Mouse (Mus musculus) brain, embryonic 14.5 days (tissue): ENCODE measurements around the gene BC029722. TPM values are rescaled to one million over a fixed set of nuclear protein-coding genes. Genes with fewer than 3 reads are reported as not detected.

Source experiments
- DNase-seq: peaks from one replicate; pipeline ENCODE4 v3.0.0-alpha.2; 2011; ENCODE audit warnings: low read depth
- CTCF ChIP-seq: fragments of 200-500 bp; IDR thresholded peaks from 2 replicates; pipeline ENCODE4 v1.5.1; 2012; ENCODE audit warnings: inconsistent platforms, mild to moderate bottlenecking, moderate library complexity, borderline replicate concordance; ENCODE audit not compliant: insufficient read depth, insufficient read length; ENCODE audit errors: extremely low read depth
- POLR2A ChIP-seq: fragments of 200-500 bp; IDR thresholded peaks from 2 replicates; pipeline ENCODE4 v1.6.1; 2012; ENCODE audit warnings: mild to moderate bottlenecking, inconsistent platforms, borderline replicate concordance; ENCODE audit not compliant: poor library complexity, insufficient read depth, insufficient read length, severe bottlenecking; ENCODE audit errors: extremely low read depth
- polyA plus RNA-seq: library from polyadenylated mRNA; depleted of rRNA; stranded (reverse); fragments of >200 nt; gene quantifications from 2 replicates; pipeline ENCODE4 v1.2.3, GENCODE M21; 2012; rRNA removed

The BC029722 gene
- polyA plus RNA-seq, 1 experiment, result 21.5 TPM

DNA sequence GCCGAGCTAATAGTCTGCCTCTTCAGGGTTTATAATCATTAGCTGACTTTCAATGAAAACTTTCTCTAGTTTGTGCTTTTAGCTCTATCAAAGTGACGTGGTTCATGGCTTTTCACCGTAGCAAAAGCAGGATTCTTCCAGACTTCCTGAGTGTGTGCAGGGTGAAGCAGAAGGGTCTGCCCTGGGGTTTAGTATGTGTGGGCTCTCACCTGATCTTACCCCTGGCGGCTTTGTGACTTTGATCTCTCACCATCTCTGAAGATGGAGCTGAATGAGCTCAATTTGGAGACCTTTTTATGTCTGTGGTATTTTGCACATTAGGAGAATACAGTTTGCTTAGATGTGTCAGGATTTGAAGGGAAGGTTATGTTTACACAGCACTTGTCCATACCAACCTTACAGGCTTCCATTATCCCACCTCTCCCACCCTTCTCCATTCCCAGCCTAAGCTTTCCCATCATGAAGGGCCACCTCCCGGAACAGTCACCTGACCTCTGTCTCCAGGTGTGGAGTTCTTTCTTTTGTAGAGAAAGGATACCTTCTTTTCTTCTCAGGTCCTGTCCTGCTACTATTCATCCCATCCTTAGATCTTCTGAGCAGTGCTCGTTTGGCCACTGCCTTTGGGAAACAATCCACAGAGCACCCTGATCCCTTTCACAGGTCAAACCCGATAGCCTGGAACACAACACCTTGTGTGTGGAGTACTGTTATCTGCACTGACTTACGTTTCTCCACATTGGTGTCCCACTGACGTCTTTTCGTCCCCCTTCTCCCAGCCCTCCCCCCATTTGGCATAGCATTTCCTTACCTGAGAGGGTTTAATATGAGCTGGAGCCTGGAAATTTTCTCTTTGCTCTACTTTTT, 42.2 kb downstream of the BC029722 start:
- DNase-seq, result no peak

DNA sequence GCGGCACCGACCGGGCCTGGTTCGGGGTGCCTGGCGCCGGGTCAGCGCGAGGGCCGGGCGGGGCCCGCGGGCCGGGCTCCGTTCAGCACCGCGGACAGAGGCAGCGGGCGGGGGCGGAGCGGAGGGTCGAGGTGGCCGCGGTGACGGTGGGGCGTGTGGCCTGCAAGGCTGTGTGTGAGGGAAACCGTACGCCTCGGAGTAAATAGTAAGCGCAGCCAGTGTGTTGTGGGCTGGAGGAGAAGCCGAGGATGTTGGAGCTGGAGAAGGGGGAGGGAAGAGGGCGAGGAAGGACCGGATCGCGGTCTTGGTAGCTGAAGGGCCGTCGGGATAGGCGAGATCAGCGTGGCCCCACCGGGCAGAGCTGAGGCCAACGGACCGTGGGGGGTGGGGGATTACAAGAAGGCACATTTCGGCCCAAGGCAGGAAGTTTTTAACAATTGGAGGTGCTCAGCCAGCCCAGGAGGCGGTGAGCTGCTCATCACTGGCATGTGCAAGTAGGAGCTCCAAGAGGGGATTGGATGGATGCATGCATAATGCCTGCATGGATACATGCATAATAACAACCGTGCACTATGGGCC, 43.5 kb downstream of the BC029722 start:
- peak; percentile 79 for DNase-seq
- TF ChIP-seq CTCF, result no peak
- TF ChIP-seq POLR2A, result peak; percentile 8; the same call in 1 of the 2 replicates

More for the DNA sequence above, 42.2 kb downstream of the BC029722 start:
- TF ChIP-seq CTCF (no peak), POLR2A (no peak)

DNA sequence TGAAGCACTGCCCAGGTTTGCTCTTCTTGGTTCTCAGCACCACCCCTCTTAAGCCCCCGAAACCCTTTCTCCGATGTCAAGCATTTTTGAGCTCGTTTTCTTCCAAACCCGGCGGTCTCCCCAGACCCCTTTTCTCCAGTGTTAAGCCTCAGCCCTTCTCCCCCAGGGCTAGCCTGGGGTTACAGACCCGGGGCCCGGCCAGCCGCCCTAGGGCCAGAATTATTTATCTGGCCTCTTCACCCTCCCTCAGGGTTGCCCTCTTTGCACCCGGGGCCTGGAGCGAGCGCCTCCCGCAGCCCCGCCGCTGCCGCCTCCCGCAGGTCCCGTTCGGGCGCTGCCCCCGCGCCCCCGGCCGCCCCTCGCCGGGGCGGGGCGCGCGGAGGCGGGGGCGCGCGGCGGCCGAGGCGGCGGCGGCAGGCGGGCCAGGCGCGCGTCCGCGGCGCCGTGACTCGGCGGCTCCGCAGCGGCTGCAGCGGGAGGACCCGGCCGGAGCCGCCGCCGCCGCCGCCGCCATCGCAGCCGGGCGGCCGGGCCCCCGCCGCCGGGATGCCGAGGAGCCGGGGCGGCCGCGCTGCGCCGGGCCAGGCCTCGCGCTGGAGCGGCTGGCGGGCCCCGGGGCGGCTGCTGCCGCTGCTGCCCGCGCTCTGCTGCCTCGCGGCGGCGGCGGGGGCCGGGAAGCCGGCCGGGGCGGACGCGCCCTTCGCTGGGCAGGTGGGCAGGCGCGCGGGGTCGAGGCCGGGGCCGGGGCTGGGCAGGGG, 44.1 kb downstream of the BC029722 start, which contains the start of gene Mmp24:
TSS of gene Mmp24 (plus strand) at position 416 of the 758 bp plus-strand sequence.
- no peak for DNase-seq
- TF ChIP-seq CTCF, result no peak
- TF ChIP-seq POLR2A, result no peak

- DNase-seq, result no peak
- TF ChIP-seq CTCF (no peak), POLR2A (no peak)
These were observed 44.8 kb downstream of the BC029722 start for GRCm38 (mm10) chr2:155774261-155774926.

DNA sequence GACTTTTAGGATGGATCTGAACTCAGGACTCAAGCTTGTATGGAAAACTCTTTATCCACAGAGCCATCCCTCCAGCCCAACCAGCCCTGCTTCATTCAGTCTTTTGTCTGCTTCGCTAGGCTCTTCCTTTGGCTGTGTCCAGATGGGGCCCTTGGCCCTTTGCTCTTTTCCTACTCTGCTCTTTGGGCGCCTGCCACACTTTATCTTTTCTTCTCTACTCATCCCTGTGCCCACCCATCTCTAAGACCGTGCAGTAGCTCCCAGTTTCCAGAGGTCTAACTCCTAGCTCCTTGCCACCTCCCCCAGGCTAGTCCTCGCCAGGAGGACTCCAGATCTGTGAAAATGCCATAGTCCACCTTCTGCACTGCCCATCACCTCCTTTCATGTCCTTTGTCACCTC, 45.6 kb downstream of the BC029722 start:
- DNase-seq, result no peak
- TF ChIP-seq CTCF (no peak), POLR2A (no peak)

Other genes with a start within 250 kb of the BC029722 start
- 10.1 and 11.8 TPM in 2 replicates for gene Gss, start 226.6 kb downstream of the BC029722 start, polyA plus RNA-seq
- gene Myh7b, start 208.2 kb downstream of the BC029722 start, polyA plus RNA-seq, result 0.48 and 0.53 TPM in 2 replicates
- 202 TPM in 2 replicates for gene Trpc4ap, start 127.0 kb downstream of the BC029722 start, polyA plus RNA-seq
- gene Edem2, start 90.0 kb downstream of the BC029722 start, polyA plus RNA-seq, result 58.4 and 84.7 TPM in 2 replicates
- not detected in 2 replicates for gene Gm17581, start 83.6 kb downstream of the BC029722 start, polyA plus RNA-seq
- 2.4 and 3.1 TPM in 2 replicates for gene Procr, start 68.3 kb downstream of the BC029722 start, polyA plus RNA-seq
- 65.2 and 81.3 TPM in 2 replicates for gene Mmp24, start 44.1 kb downstream of the BC029722 start, polyA plus RNA-seq
- 88.8 and 100.0 TPM in 2 replicates for gene Eif6, start 7.5 kb upstream of the BC029722 start, polyA plus RNA-seq
- gene Fam83c, start 15.4 kb upstream of the BC029722 start, polyA plus RNA-seq, result 0.04 TPM in 2 replicates
- gene Uqcc1, start 110.9 kb upstream of the BC029722 start, polyA plus RNA-seq, result 40.4 and 44.9 TPM in 2 replicates
- gene Gm15557, start 121.3 kb upstream of the BC029722 start, polyA plus RNA-seq, result not detected in 2 replicates
- gene Gdf5, start 125.9 kb upstream of the BC029722 start, polyA plus RNA-seq, result 1.4 and 1.7 TPM in 2 replicates
- gene Cep250, start 137.0 kb upstream of the BC029722 start, polyA plus RNA-seq, result 16.0 and 23.7 TPM in 2 replicates
- 3.0 and 5.9 TPM in 2 replicates for gene 6430550D23Rik, start 188.6 kb upstream of the BC029722 start, polyA plus RNA-seq
- 418 and 463 TPM in 2 replicates for gene Ergic3, start 188.6 kb upstream of the BC029722 start, polyA plus RNA-seq
- gene Fer1l4, start 233.5 kb upstream of the BC029722 start, polyA plus RNA-seq, result 0.06 and 0.07 TPM in 2 replicates
- gene Spag4, start 245.7 kb upstream of the BC029722 start, polyA plus RNA-seq, result 8.8 and 12.1 TPM in 2 replicates